Mouse (Mus musculus) C3H10T1/2 (cell line): ENCODE results near the gene Cryba4. TPM values are rescaled to one million over a fixed set of nuclear protein-coding genes. Genes with fewer than 3 reads are reported as not detected.

Source experiments
- polyA plus RNA-seq, 2 experiments: library from polyadenylated mRNA; unstranded; fragments of >200 nt; fragmentation: generic; extraction: Trizol; gene quantifications; one replicate each; pipeline ENCODE4 v1.2.1; 2012; ENCODE audit warnings: missing spikeins in 2 of 2

The Cryba4 gene
- polyA plus RNA-seq: 1 to 10 TPM in 1 of 2 experiments, under 1 TPM in 1; 0.28 to 4.8 TPM

GRCm38 (mm10) chr5:112252400-112252799 is at the start of gene Cryba4:
Cryba4 (minus strand) TSS chr5:112252518.

GRCm38 (mm10) chr5:112276267-112276873 is 24.1 kb upstream of the Cryba4 start, which contains the start of gene Tpst2:
Tpst2 (plus strand) TSS chr5:112276691.

GRCm38 (mm10) chr5:112255426-112255825 is 3.1 kb upstream of the Cryba4 start, which contains the start of gene Crybb1:
Crybb1 (plus strand) TSS chr5:112255815.

Other genes with a start within 250 kb of the Cryba4 start
- under 1 TPM; 0.27 to 0.52 TPM for gene Crybb1, start 3.3 kb upstream of the Cryba4 start, polyA plus RNA-seq
- gene Tpst2, start 24.2 kb upstream of the Cryba4 start, polyA plus RNA-seq: 10 to 100 TPM; 36.6 to 42.5 TPM
- gene Tfip11, start 73.8 kb upstream of the Cryba4 start, polyA plus RNA-seq: 10 to 100 TPM; 21.7 to 39.0 TPM
- 10 to 100 TPM; 24.0 to 26.2 TPM for gene Srrd, start 90.5 kb upstream of the Cryba4 start, polyA plus RNA-seq
- gene Hps4, start 90.6 kb upstream of the Cryba4 start, polyA plus RNA-seq: 10 to 100 TPM; 13.3 to 31.5 TPM
- gene Gm6583, start 103.5 kb upstream of the Cryba4 start, polyA plus RNA-seq: under 1 TPM in 1 of 2 experiments, not detected in 1; 0.08 TPM
- gene Asphd2, start 142.3 kb upstream of the Cryba4 start, polyA plus RNA-seq: 1 to 10 TPM; 1.2 to 1.6 TPM
- not detected for gene Gm6588, start 196.9 kb upstream of the Cryba4 start, polyA plus RNA-seq